Mouse (Mus musculus): ENCODE measurements around the gene Hus1. TPM values are rescaled to one million over a fixed set of nuclear protein-coding genes. Genes with fewer than 3 reads are reported as not detected.

Hus1 gene
- total and polyA plus RNA-seq, 3 experiments, result 21.7 to 29.4 TPM; not detected in 1

- TF ChIP-seq CHD1 (IDR thresholded peaks at IDR 0.05; ENCODE audit: low read depth, low read length), result no peak
- TF ChIP-seq ZC3H11A (IDR thresholded peaks at IDR 0.05; ENCODE audit: low read depth, low read length), result no peak
- no peak for TF ChIP-seq JUND (IDR thresholded peaks at IDR 0.05; ENCODE audit: low read depth, low read length)
- no peak for TF ChIP-seq MYC (IDR thresholded peaks at IDR 0.05; ENCODE audit: low read depth, low read length)
- no peak for TF ChIP-seq KAT2A (conservative IDR thresholded peaks at IDR 0.05; ENCODE audit: low read depth, low read length)
- no peak for TF ChIP-seq TBP (IDR thresholded peaks at IDR 0.05; ENCODE audit: low read depth, low read length)
- no peak for TF ChIP-seq POLR2AphosphoS5 (IDR thresholded peaks at IDR 0.05; ENCODE audit: borderline replicate concordance, low read depth, low read length)
- TF ChIP-seq NELFE (IDR thresholded peaks at IDR 0.05; ENCODE audit: low read depth, low read length), result no peak
- no peak for TF ChIP-seq ETS1 (IDR thresholded peaks at IDR 0.05; ENCODE audit: low read depth, low read length)
- no peak for TF ChIP-seq MYB (IDR thresholded peaks at IDR 0.05; ENCODE audit: low read depth, low read length)
- no peak for TF ChIP-seq USF1 (IDR thresholded peaks at IDR 0.05; ENCODE audit: low read depth, low read length)
- TF ChIP-seq POLR2A (IDR thresholded peaks at IDR 0.05; ENCODE audit: control insufficient read depth in 1 of 2, insufficient read depth in 1 of 2, low read depth in 1 of 2, low read length in 2 of 2, poor library complexity in 1 of 2), result no peak
- no peak for TF ChIP-seq POLR2AphosphoS2 (IDR thresholded peaks at IDR 0.05; ENCODE audit: low read length)
- TF ChIP-seq NRF1 (IDR thresholded peaks at IDR 0.05; ENCODE audit: insufficient read depth, low read depth, low read length, poor library complexity, severe bottlenecking), result no peak
- no peak for DNase-seq (ENCODE audit: low read depth, low spot score)
- H3K9me3 ChIP-seq (replicated peaks; ENCODE audit: insufficient read depth, low read length), result no peaks in the 10 kb centered on the region
- H3K9ac ChIP-seq (ENCODE audit: control insufficient read depth, low read depth, low read length, poor library complexity, severe bottlenecking), result no peak overlapping the region
- H3K4me1 ChIP-seq (ENCODE audit: control insufficient read depth in 1 of 2, insufficient read depth in 2 of 2, low read length in 2 of 2), result no peaks in the 10 kb centered on the region
- H3K36me3 ChIP-seq (ENCODE audit: control insufficient read depth in 1 of 2, insufficient read depth in 2 of 2, low read length in 2 of 2), result no peaks in the 10 kb centered on the region
- no peaks in the 10 kb centered on the region for H3K79me2 ChIP-seq (ENCODE audit: control insufficient read depth, insufficient read depth, low read length, poor library complexity)
- no peak overlapping the region for H3K4me3 ChIP-seq (ENCODE audit: control insufficient read depth in 1 of 2, insufficient read depth in 1 of 2, low read depth in 2 of 2, low read length in 2 of 2)
- peaks cover under 1 to 5% of the 10 kb centered on the region in 2 experiments; a peak in 2 of 4 replicates for H3K27me3 ChIP-seq (ENCODE audit: control insufficient read depth in 1 of 2, insufficient read depth in 2 of 2, low read length in 2 of 2)
- no peak overlapping the region for H3K27ac ChIP-seq (ENCODE audit: control insufficient read depth, low read depth, low read length)
Measured at GRCm38 (mm10) chr11:9025211-9025610, 14.2 kb upstream of the Hus1 start.

- Histone ChIP-seq H3K36me3 (ENCODE audit: control insufficient read depth in 1 of 2, insufficient read depth in 2 of 2, low read length in 2 of 2) (no peaks in the 10 kb centered on the region), H3K79me2 (ENCODE audit: control insufficient read depth, insufficient read depth, low read length, poor library complexity) (no peaks in the 10 kb centered on the region), H3K4me1 (ENCODE audit: control insufficient read depth in 1 of 2, insufficient read depth in 2 of 2, low read length in 2 of 2) (no peaks in the 10 kb centered on the region), H3K27me3 (ENCODE audit: control insufficient read depth in 1 of 2, insufficient read depth in 2 of 2, low read length in 2 of 2) (peaks cover 0 to 5% of the 10 kb centered on the region in 2 experiments; a peak in 2 of 4 replicates), H3K27ac (ENCODE audit: control insufficient read depth, low read depth, low read length) (no peak overlapping the region), H3K9me3 (replicated peaks; ENCODE audit: insufficient read depth, low read length) (no peaks in the 10 kb centered on the region), H3K4me3 (ENCODE audit: control insufficient read depth in 1 of 2, insufficient read depth in 1 of 2, low read depth in 2 of 2, low read length in 2 of 2) (no peak overlapping the region), H3K9ac (ENCODE audit: control insufficient read depth, low read depth, low read length, poor library complexity, severe bottlenecking) (no peak overlapping the region)
- TF ChIP-seq GATA1 (IDR thresholded peaks at IDR 0.05; ENCODE audit: low read depth, low read length) (no peak), MYC (IDR thresholded peaks at IDR 0.05; ENCODE audit: low read depth, low read length) (no peak), RCOR1 (IDR thresholded peaks at IDR 0.05; ENCODE audit: low read depth, low read length) (no peak), USF2 (IDR thresholded peaks at IDR 0.05; ENCODE audit: borderline replicate concordance in 1 of 2, insufficient read depth in 1 of 2, low read depth in 1 of 2, low read length in 2 of 2) (no peak), E2F4 (IDR thresholded peaks at IDR 0.05; ENCODE audit: borderline replicate concordance, low read depth, low read length) (no peak), CHD1 (IDR thresholded peaks at IDR 0.05; ENCODE audit: low read depth, low read length) (no peak), ZMIZ1 (IDR thresholded peaks at IDR 0.05; ENCODE audit: low read depth, low read length) (no peak), ZNF384 (IDR thresholded peaks at IDR 0.05; ENCODE audit: low read depth, low read length) (no peak), MYB (IDR thresholded peaks at IDR 0.05; ENCODE audit: low read depth, low read length) (no peak), NRF1 (IDR thresholded peaks at IDR 0.05; ENCODE audit: insufficient read depth, low read depth, low read length, poor library complexity, severe bottlenecking) (no peak), KAT2A (conservative IDR thresholded peaks at IDR 0.05; ENCODE audit: low read depth, low read length) (no peak), UBTF (IDR thresholded peaks at IDR 0.05; ENCODE audit: borderline replicate concordance, insufficient read depth, low read depth, low read length) (no peak), POLR2AphosphoS2 (IDR thresholded peaks at IDR 0.05; ENCODE audit: low read length) (no peak), CHD2 (IDR thresholded peaks at IDR 0.05; ENCODE audit: low read length) (no peak)
- DNase-seq (ENCODE audit: low read depth, low spot score), result no peak
Measured at GRCm38 (mm10) chr11:9024782-9025181, 13.8 kb upstream of the Hus1 start.

Data from MEL (cell line).